Mouse (Mus musculus): ENCODE data around the gene Park7. TPM values are rescaled to one million over a fixed set of nuclear protein-coding genes. Genes with fewer than 3 reads are reported as not detected.

Gene Park7
- total and polyA plus RNA-seq, 3 experiments = 337 to 555 (median 495) TPM

- in situ Hi-C loops (cut with MboI; ENCODE audit: low pct_ligation_motif_present, low pct_unique_long_range_greater_than_20kb, low sequenced_read_pairs) = loop anchor here (10.0 kb wide), 1 partner anchor 99 kb away; no protein-coding TSS in a partner anchor
- Histone ChIP-seq H3K79me2 (replicated peaks; ENCODE audit: control insufficient read depth, extremely low read depth, insufficient read depth, poor library complexity, severe bottlenecking) (no peaks in the 10 kb centered on the region), H3K27me3 (replicated peaks) (no peaks in the 10 kb centered on the region), H3K9ac (ENCODE audit: insufficient read depth, low read depth) (no peak overlapping the region), H3K36me3 (replicated peaks in 1 of 2; ENCODE audit: control insufficient read depth in 1 of 2, insufficient read depth in 1 of 2, low read length in 1 of 2) (no peaks in the 10 kb centered on the region), H3K4me1 (ENCODE audit: control insufficient read depth in 1 of 2, insufficient read depth in 2 of 2) (peaks cover 0 to 14% of the 10 kb centered on the region in 2 experiments; a peak in 2 of 4 replicates), H3K9me3 (replicated peaks; ENCODE audit: low read length) (no peaks in the 10 kb centered on the region), H3K4me3 (replicated peaks in 1 of 3; ENCODE audit: low read depth in 2 of 3, low read length in 2 of 3, poor library complexity in 1 of 3) (no peak overlapping the region), H3K27ac (ENCODE audit: insufficient read depth, low read depth) (no peak overlapping the region), H3K4me2 (ENCODE audit: insufficient read depth, low read depth, poor library complexity, severe bottlenecking) (no peak overlapping the region)
- peak; percentile 40 for DNase-seq (ENCODE audit: extremely low read depth)
- dilution Hi-C loops (cut with MboI; ENCODE audit: extremely low pct_ligation_motif_present, extremely low pct_unique_long_range_greater_than_20kb, low sequenced_read_pairs) = no loop called here
- peak; percentile 70 for TF ChIP-seq RAD21 (IDR thresholded peaks at IDR 0.05; ENCODE audit: low read depth, low read length)
- TF ChIP-seq CTCF (conservative IDR thresholded peaks at IDR 0.05 in 1 of 2, IDR thresholded peaks at IDR 0.05 in 1 of 2; ENCODE audit: low read depth in 2 of 2, low read length in 2 of 2) = peak; percentile 41 to 80; a peak in 3 of 4 replicates
- peak; percentile 40; the same call in 1 of the 2 replicates for TF ChIP-seq MAFK (IDR thresholded peaks at IDR 0.05; ENCODE audit: insufficient replicate concordance, low read length)
- TF ChIP-seq CHD2 (IDR thresholded peaks at IDR 0.05; ENCODE audit: low read length) = no peak
- peak; percentile 27; the same call in 1 of the 2 replicates for TF ChIP-seq ZC3H11A (IDR thresholded peaks at IDR 0.05; ENCODE audit: low read depth, low read length)
- peak; percentile 89 for TF ChIP-seq SMC3 (IDR thresholded peaks at IDR 0.05; ENCODE audit: low read depth, low read length)
- no peak for TF ChIP-seq IRF4 (IDR thresholded peaks at IDR 0.05; ENCODE audit: low read depth, low read length)
Observed at GRCm38 (mm10) chr4:150865371-150865770, 48.9 kb downstream of the Park7 start.

DNA sequence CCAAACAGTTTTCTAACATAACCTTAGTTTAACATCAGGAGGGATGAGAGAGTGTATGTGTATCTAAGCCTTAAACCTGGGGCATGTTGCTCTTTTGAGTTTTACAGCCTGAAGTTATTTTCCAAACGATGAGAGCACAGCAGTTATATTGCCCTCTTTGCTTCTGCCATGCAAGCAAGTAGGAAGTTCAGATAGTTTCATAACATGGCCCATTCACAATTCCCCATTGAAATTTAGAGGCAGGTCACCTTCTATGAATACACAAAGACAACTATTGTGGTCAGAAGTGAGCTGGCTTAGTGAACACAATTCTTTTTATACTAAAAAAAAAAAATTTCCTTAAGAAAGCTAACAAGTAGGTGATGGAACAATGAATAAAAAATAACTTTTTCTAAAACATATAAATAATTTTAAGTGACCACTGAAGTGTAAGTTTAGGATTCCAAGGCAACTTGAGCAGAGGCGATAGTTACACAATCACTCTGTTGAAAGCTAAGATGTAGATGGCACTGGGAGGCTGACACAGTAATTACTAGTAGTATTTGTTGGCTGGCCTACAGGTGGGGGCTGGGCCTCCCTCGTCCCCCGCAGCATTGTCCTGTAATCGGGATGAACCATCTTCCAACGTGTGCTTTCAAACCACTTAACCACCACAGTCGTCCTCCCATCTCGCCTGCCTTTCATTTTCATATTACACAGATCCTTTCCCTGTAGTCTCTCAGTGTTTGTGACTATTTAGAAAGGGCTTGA lies 51.4 kb downstream of the Park7 start:
- no peaks in the 10 kb centered on the region for H3K36me3 ChIP-seq (replicated peaks in 1 of 2; ENCODE audit: control insufficient read depth in 1 of 2, insufficient read depth in 1 of 2, low read length in 1 of 2)
- in situ Hi-C loops (cut with MboI; ENCODE audit: low pct_ligation_motif_present, low pct_unique_long_range_greater_than_20kb, low sequenced_read_pairs) = loop anchor here (10.0 kb wide), 1 partner anchor 102 kb away; no protein-coding TSS in a partner anchor
- dilution Hi-C loops (cut with MboI; ENCODE audit: extremely low pct_ligation_motif_present, extremely low pct_unique_long_range_greater_than_20kb, low sequenced_read_pairs) = no loop called here
- no peaks in the 10 kb centered on the region for H3K9me3 ChIP-seq (replicated peaks; ENCODE audit: low read length)
- no peak overlapping the region for H3K9ac ChIP-seq (ENCODE audit: insufficient read depth, low read depth)
- peaks cover 0 to 4% of the 10 kb centered on the region in 2 experiments; a peak in 1 of 4 replicates for H3K4me1 ChIP-seq (ENCODE audit: control insufficient read depth in 1 of 2, insufficient read depth in 2 of 2)
- H3K4me3 ChIP-seq (replicated peaks in 1 of 3; ENCODE audit: low read depth in 2 of 3, low read length in 2 of 3, poor library complexity in 1 of 3) = no peak overlapping the region
- no peaks in the 10 kb centered on the region for H3K27me3 ChIP-seq (replicated peaks)
- no peak overlapping the region for H3K27ac ChIP-seq (ENCODE audit: insufficient read depth, low read depth)
- TF ChIP-seq HCFC1 (IDR thresholded peaks at IDR 0.05; ENCODE audit: low read depth, low read length) (no peak), UBTF (IDR thresholded peaks at IDR 0.05; ENCODE audit: low read depth, low read length) (no peak), POLR2AphosphoS2 (IDR thresholded peaks at IDR 0.05; ENCODE audit: low read depth, low read length) (no peak), ZMIZ1 (IDR thresholded peaks at IDR 0.05; ENCODE audit: low read depth, low read length) (no peak), NRF1 (IDR thresholded peaks at IDR 0.05; ENCODE audit: low read depth, low read length) (no peak), MYC (IDR thresholded peaks at IDR 0.05; ENCODE audit: low read depth, low read length) (no peak), TBP (conservative IDR thresholded peaks at IDR 0.05; ENCODE audit: low read depth, low read length) (no peak), ZKSCAN1 (IDR thresholded peaks at IDR 0.05; ENCODE audit: borderline replicate concordance, low read depth, low read length) (no peak), E2F4 (IDR thresholded peaks at IDR 0.05; ENCODE audit: insufficient replicate concordance, low read depth, low read length) (no peak), EP300 (IDR thresholded peaks at IDR 0.05; ENCODE audit: low read length) (no peak), RAD21 (IDR thresholded peaks at IDR 0.05; ENCODE audit: low read depth, low read length) (no peak), MAFK (IDR thresholded peaks at IDR 0.05; ENCODE audit: insufficient replicate concordance, low read length) (no peak)
- H3K79me2 ChIP-seq (replicated peaks; ENCODE audit: control insufficient read depth, extremely low read depth, insufficient read depth, poor library complexity, severe bottlenecking) = no peaks in the 10 kb centered on the region
- no peak overlapping the region for H3K4me2 ChIP-seq (ENCODE audit: insufficient read depth, low read depth, poor library complexity, severe bottlenecking)
- DNase-seq (ENCODE audit: extremely low read depth) = no peak

Data from CH12.LX (cell line).